Mouse (Mus musculus) cerebellum, adult 2 months (tissue): ENCODE measurements around the gene Erf. TPM values are rescaled to one million over a fixed set of nuclear protein-coding genes. Genes with fewer than 3 reads are reported as not detected.

Experiments used
- DNase-seq, 2 experiments: peaks; one replicate each; pipeline ENCODE4 v3.0.0; 2021
- H3K27ac ChIP-seq: fragments of 200-500 bp; 2 replicates; pipeline ENCODE4 v1.5.1; 2012; ENCODE audit warnings: low read length, control low read depth, inconsistent platforms; ENCODE audit not compliant: insufficient read depth
- H3K27me3 ChIP-seq: fragments of 200-500 bp; 2 replicates; pipeline ENCODE4 v1.6.1; 2012; ENCODE audit warnings: inconsistent platforms, mild to moderate bottlenecking, low read length, moderate library complexity; ENCODE audit not compliant: control insufficient read depth, insufficient read depth
- H3K4me1 ChIP-seq: fragments of 200-500 bp; 2 replicates; pipeline ENCODE4 v1.6.1; 2011; ENCODE audit warnings: low read length; ENCODE audit not compliant: control insufficient read depth, insufficient read depth
- H3K4me3 ChIP-seq: fragments of 200-500 bp; replicated peaks from 2 replicates; pipeline ENCODE3; 2011; ENCODE audit warnings: mild to moderate bottlenecking, low read depth, low read length, control low read depth; ENCODE audit not compliant: insufficient read depth
- CTCF ChIP-seq: fragments of 200-500 bp; IDR thresholded peaks from 2 replicates; pipeline ENCODE4 v1.5.1; 2011; ENCODE audit warnings: low read depth, mild to moderate bottlenecking, control low read depth, low read length, moderate library complexity, borderline replicate concordance; ENCODE audit not compliant: insufficient read depth
- POLR2A ChIP-seq: fragments of 200-500 bp; IDR thresholded peaks from 2 replicates; pipeline ENCODE4 v1.6.1; 2011; ENCODE audit warnings: low read length, control low read depth, borderline replicate concordance; ENCODE audit not compliant: insufficient read depth
- WGBS: fragments of 180-500 bp; shearing (Covaris S2); methylation state at CpG from one replicate; pipeline ENCODE4 v1.1.7; 2018; 5-methylcytosine and 5-hydroxymethylcytosine counted together
- polyA plus RNA-seq: library from polyadenylated mRNA; depleted of rRNA; stranded (reverse); fragments of >200 nt; gene quantifications from 2 replicates; pipeline ENCODE4 v1.2.3, GENCODE M21; 2012; rRNA removed

The Erf gene
- 14.3 and 14.8 TPM in 2 replicates for polyA plus RNA-seq

GRCm38 (mm10) chr7:25250141-25250972 is at the start of gene Erf:
TSS of gene Erf (minus strand) at chr7:25250761.
- 1% methylated on average over 67 of the region's 81 CpGs for WGBS
- Histone ChIP-seq H3K27ac (peak within 1 kb of the TSS; percentile 98), H3K27me3 (no peaks in the 10 kb centered on the region), H3K4me1 (peaks cover 17% of the 10 kb centered on the region; the same call in 1 of the 2 replicates), H3K4me3 (peak within 1 kb of the TSS; percentile 72)
- DNase-seq: peak; percentile 91 to 92
- TF ChIP-seq CTCF: no peak
- peak; percentile 35; the same call in 1 of the 2 replicates for TF ChIP-seq POLR2A

- WGBS: under 1% methylated on average over 52 of the region's 52 CpGs
- peak; percentile 91 to 94 for DNase-seq
- Histone ChIP-seq H3K4me1 (no peaks in the 10 kb centered on the region), H3K27me3 (no peaks in the 10 kb centered on the region), H3K27ac (peak within 1 kb of the TSS; percentile 63), H3K4me3 (peak within 1 kb of the TSS; percentile 93)
- TF ChIP-seq POLR2A (peak; percentile 14; the same call in 1 of the 2 replicates), CTCF (peak; percentile 53; the same call in 1 of the 2 replicates)
Observed at GRCm38 (mm10) chr7:25297454-25298325, 47.1 kb upstream of the Erf start, which contains the start of gene Pafah1b3. TSS of gene Pafah1b3 (minus strand) at chr7:25297986.

- H3K27ac ChIP-seq: no peak overlapping the region
- H3K4me3 ChIP-seq: peak overlapping the region; percentile 93
- no peak for DNase-seq
- no peaks in the 10 kb centered on the region for H3K4me1 ChIP-seq
- no peaks in the 10 kb centered on the region for H3K27me3 ChIP-seq
- no peak; the same call in 1 of the 2 replicates for TF ChIP-seq POLR2A
- no peak for TF ChIP-seq CTCF
- WGBS: 4% methylated on average over 21 of the region's 21 CpGs
Observed at GRCm38 (mm10) chr7:25296945-25297453, 46.4 kb upstream of the Erf start.

- WGBS: 75% methylated on average over 12 of the region's 12 CpGs
- no peak overlapping the region for H3K27ac ChIP-seq
- no peak overlapping the region for H3K4me3 ChIP-seq
- no peak for TF ChIP-seq CTCF
- TF ChIP-seq POLR2A: no peak
- no peaks in the 10 kb centered on the region for H3K4me1 ChIP-seq
- no peak for DNase-seq
- no peaks in the 10 kb centered on the region for H3K27me3 ChIP-seq
Observed at GRCm38 (mm10) chr7:25294960-25295722, 44.6 kb upstream of the Erf start.

DNA sequence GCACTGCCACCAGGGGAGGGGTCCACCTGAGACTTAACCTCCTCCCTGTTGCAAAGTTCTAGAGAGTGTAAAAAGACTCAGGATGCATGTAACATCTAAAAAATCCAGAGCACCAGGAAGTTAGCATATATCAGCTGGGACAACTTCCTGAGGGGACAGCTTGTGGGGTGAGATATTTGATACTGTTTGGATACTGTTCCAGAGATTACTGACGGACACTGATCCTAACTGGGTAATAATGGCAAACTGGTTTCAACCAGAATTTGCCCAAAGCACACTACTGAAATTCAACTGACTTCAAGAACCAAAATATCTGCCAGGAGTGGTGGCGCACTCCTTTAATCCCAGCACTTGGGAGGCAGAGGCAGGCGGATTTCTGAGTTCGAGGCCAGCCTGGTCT is 43.9 kb upstream of the Erf start:
- no peak for DNase-seq
- H3K4me3 ChIP-seq: no peak overlapping the region
- H3K27ac ChIP-seq: no peak overlapping the region
- WGBS: 90% methylated on average over 4 of the region's 4 CpGs
- no peak for TF ChIP-seq CTCF
- TF ChIP-seq POLR2A: no peak
- H3K4me1 ChIP-seq: no peaks in the 10 kb centered on the region
- H3K27me3 ChIP-seq: no peaks in the 10 kb centered on the region

GRCm38 (mm10) chr7:25293191-25293739 is 42.7 kb upstream of the Erf start:
- no peaks in the 10 kb centered on the region for H3K27me3 ChIP-seq
- H3K4me1 ChIP-seq: no peaks in the 10 kb centered on the region
- 75% methylated on average over 10 of the region's 10 CpGs for WGBS
- no peak overlapping the region for H3K4me3 ChIP-seq
- H3K27ac ChIP-seq: no peak overlapping the region
- DNase-seq: no peak
- TF ChIP-seq CTCF (no peak), POLR2A (no peak)

DNA sequence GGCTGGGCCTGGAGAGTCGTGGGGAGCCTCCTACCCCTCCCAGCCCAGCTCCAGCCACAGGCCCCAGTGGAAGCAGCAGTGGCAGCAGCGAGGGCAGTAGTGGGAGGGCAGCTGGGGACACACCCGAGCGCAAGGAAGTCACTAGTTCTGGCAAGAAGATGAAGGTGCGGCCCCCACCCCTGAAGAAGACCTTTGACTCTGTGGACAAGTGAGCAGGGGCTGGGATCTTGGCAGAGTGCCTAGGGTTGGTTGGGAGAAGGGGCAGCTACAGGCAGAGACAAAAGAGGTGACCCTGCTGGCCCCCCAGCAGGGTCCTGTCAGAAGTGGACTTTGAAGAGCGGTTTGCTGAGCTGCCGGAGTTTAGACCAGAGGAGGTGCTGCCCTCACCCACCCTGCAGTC is 41.5 kb upstream of the Erf start:
- TF ChIP-seq CTCF (no peak), POLR2A (no peak)
- 30% methylated on average over 7 of the region's 7 CpGs for WGBS
- DNase-seq: no peak
- Histone ChIP-seq H3K27ac (no peak overlapping the region), H3K4me3 (no peak overlapping the region), H3K4me1 (no peaks in the 10 kb centered on the region), H3K27me3 (no peaks in the 10 kb centered on the region)
